Mouse (Mus musculus) olfactory bulb, adult 2 months (tissue): ENCODE data around the gene Sall1. TPM values are rescaled to one million over a fixed set of nuclear protein-coding genes. Genes with fewer than 3 reads are reported as not detected.
A peak's percentile ranks its signal among the peaks of the same experiment; 100 is the strongest.

Experiments
- H3K27ac ChIP-seq: fragments of 200-500 bp; 2 replicates; pipeline ENCODE4 v1.5.1; 2012; ENCODE audit warnings: low read depth, low read length; ENCODE audit not compliant: insufficient read depth
- H3K4me1 ChIP-seq: fragments of 200-500 bp; 2 replicates; pipeline ENCODE4 v1.6.1; 2012; ENCODE audit warnings: low read length; ENCODE audit not compliant: control insufficient read depth, insufficient read depth
- H3K4me3 ChIP-seq: fragments of 200-500 bp; 2 replicates; pipeline ENCODE4 v1.5.1; 2012; ENCODE audit warnings: mild to moderate bottlenecking, low read depth, low read length, moderate library complexity; ENCODE audit not compliant: insufficient read depth
- CTCF ChIP-seq: fragments of 200-500 bp; IDR thresholded peaks from 2 replicates; pipeline ENCODE4 v1.5.1; 2012; ENCODE audit warnings: low read depth, mild to moderate bottlenecking, low read length, moderate library complexity; ENCODE audit not compliant: insufficient read depth
- POLR2A ChIP-seq: fragments of 200-500 bp; IDR thresholded peaks from 2 replicates; pipeline ENCODE4 v1.6.1; 2012; ENCODE audit warnings: mild to moderate bottlenecking, low read depth, low read length, moderate library complexity; ENCODE audit not compliant: insufficient read depth
- WGBS: fragments of 180-500 bp; shearing (Covaris S2); methylation state at CpG from one replicate; pipeline ENCODE4 v1.1.7; 2018; 5-methylcytosine and 5-hydroxymethylcytosine counted together
- polyA plus RNA-seq: library from polyadenylated mRNA; stranded (reverse); fragments of >200 nt; gene quantifications from 2 replicates; pipeline ENCODE4 v1.2.4, GENCODE M21; 2012; ENCODE audit warnings: low replicate concordance; ENCODE audit not compliant: missing spikeins, insufficient read depth, insufficient read length

The Sall1 gene
- polyA plus RNA-seq, 1 experiment: not detected

DNA sequence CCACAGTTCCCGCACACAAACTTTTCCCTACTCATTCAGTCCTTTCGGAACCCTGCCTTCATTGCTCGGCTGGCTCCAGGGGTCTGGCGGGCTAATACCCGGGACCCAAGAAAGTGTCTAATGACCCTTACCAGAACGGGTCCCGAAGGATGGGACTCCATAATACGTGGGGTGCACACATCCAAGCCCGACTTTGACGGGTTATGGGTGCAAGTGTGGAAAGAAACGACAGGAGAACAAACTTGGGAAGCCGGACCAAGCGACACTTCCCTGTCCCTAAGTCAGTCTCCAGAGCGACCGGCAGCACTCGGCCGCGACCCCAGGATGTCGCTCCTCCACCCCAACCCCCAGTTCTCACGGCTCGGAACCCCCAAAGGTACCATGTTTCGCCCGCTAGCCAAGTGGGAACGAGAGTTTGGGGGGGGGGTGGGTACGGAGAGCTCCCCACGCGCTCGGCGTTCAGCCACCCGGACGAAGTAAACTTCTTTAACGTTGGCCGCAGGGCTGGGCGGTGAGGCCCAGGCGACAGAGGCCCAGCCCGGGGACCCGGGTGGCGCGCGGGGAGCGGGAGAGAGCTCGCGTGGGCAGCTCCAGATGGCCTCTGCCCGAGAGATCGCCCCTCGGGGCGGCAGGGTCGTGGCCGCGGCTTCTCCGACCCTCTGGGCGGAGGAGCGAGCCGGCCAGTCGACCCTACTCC lies 2.4 kb downstream of the Sall1 start:
- Histone ChIP-seq H3K4me1 (peaks cover 17% of the 10 kb centered on the region), H3K4me3 (peak overlapping the region; percentile 100), H3K27ac (peak overlapping the region; percentile 99)
- under 1% methylated on average over 55 of the region's 55 CpGs for WGBS
- TF ChIP-seq POLR2A (no peak), CTCF (no peak)

DNA sequence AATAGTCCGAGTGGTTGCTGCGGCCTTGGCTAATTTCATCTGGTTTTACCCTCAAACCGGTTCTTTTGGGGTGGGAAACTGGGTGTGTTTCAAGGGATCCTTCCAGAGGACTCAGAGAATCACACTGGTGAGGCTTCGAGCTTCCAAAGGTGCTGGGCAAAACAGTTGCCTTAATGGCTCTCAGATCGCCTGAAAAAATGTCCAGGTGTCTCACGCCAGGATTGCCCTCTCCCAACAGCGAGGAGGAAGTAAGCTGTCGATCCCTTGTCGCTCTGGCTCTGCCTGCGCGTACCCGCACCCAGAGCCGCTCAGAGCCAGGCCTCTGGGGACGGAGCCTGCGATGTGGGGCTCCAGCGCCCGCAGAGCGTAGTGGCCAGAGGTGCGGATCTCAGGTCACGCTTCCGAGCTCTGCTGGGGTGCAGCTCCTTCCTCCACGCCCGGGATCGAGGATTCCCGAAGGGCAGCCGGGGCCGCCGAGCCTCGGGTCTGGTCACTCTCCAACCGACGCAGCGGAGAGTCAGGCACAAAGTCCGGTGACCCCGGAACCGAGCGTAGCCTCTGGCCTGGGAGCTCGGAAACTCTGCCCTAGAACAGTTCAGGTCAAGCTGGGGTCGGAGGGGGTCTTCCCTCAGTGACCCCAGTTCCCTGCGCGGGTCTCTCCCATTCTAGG lies 3.1 kb downstream of the Sall1 start:
- Histone ChIP-seq H3K27ac (peak overlapping the region; percentile 99), H3K4me1 (peaks cover 11% of the 10 kb centered on the region), H3K4me3 (peak overlapping the region; percentile 100)
- WGBS: 8% methylated on average over 40 of the region's 40 CpGs
- TF ChIP-seq POLR2A: no peak
- TF ChIP-seq CTCF: no peak

DNA sequence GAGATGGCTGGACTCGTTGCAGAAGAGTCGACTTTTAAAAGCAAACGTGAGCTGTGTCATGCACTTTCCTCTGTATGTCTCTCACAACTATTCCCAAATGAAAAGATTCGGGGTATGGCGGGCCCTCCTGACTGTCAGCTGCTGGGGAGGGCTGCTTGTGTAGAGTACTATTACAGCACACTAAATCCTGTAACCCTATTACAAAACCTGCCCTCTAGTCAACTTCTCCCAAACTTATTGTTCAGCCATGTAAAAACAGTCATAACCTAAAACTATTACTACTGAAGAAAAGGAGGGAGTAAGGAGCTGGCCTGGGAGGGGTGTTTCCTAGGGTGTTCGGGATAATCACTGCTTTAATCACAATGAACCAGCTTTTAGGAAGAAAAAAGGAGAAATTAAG lies 4.1 kb downstream of the Sall1 start:
- H3K27ac ChIP-seq: peak overlapping the region; percentile 97
- H3K4me1 ChIP-seq: peaks cover 3% of the 10 kb centered on the region
- TF ChIP-seq POLR2A (no peak), CTCF (no peak)

DNA sequence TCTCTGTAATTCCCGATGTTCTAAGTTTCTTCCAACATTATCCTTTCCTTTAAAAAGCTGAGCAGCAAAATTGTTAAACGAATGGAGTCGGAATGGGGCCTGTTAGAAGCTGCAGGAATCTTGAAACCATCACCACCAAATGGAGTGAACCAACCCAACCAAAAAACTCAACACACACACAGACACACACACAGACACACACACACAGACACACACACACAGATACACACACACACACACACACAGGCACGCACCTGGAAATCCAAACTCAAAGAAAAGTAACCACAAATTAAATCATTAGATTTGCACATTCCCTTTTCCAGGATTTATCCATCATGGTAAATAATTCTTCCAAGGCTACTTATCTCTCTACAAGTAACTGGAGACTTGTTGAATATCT lies 5.0 kb downstream of the Sall1 start:
- Histone ChIP-seq H3K4me3 (peak overlapping the region; percentile 20; the same call in 1 of the 2 replicates), H3K4me1 (no peaks in the 10 kb centered on the region), H3K27ac (peak overlapping the region; percentile 97)
- TF ChIP-seq POLR2A: no peak
- no peak for TF ChIP-seq CTCF
- 31% methylated on average over 4 of the region's 4 CpGs for WGBS

More for the DNA sequence above, 4.1 kb downstream of the Sall1 start:
- 22% methylated on average over 6 of the region's 6 CpGs for WGBS
- H3K4me3 ChIP-seq: peak overlapping the region; percentile 57

DNA sequence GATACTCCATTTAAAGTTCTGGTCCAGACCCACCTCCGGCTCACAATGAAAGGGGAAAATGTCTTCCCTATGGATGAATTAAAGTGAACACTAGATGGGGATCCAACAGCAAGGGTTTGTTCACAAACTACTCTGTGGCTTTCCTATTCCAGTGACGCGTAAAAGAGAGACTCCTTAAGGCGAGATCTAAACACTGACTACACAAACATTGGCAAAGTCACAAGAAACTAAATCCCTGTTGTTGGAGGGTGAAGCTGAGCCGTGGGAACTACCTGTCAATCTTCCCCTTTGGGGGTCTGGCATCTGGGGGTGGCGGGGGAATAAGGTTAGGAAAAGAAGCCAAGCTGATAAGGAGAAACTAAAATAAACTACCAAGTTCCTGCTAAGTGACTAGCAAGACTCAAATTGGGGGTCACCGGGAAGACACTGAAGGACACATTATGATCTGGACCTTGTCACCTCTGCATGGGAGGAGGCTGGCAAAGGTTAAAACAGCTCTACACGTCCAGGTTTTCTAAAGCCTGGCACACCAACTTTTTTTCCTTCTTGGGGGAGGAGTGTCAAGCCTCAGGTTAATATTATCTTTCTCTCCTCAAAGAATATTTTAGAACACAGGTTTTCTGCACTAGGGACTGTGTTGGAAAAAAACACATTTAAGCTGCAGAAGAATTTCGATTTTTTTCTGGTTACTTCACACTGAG lies 6.3 kb downstream of the Sall1 start:
- WGBS: 9% methylated on average over 9 of the region's 9 CpGs
- Histone ChIP-seq H3K4me3 (peak overlapping the region; percentile 49), H3K27ac (peak overlapping the region; percentile 97), H3K4me1 (peaks cover 8% of the 10 kb centered on the region; the same call in 1 of the 2 replicates)
- TF ChIP-seq CTCF: no peak
- TF ChIP-seq POLR2A: no peak

DNA sequence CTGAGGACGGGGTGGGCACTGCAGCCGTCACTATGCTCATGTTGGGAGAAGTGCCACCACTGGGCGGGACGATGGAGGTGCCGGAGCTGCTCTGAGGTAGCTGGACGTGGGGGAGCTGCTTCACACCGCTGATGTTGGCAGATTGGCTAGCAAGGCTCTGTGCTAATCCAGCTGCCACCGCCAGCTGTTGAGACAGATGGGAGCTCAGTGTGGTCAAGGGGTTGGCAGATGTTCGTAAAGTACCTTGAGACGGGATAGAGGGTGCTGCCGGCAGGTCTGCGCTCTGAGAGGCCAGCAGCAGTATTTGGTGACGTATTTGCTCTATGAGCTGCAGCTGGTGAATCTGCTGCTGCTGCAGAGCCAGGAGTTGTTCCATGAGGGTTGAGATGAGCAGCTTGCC lies 11.6 kb downstream of the Sall1 start:
- WGBS: 45% methylated on average over 13 of the region's 13 CpGs
- no peak for TF ChIP-seq POLR2A
- no peak for TF ChIP-seq CTCF
- peak overlapping the region; percentile 63 for H3K27ac ChIP-seq
- peaks cover 45% of the 10 kb centered on the region for H3K4me1 ChIP-seq
- H3K4me3 ChIP-seq: peak overlapping the region; percentile 33

DNA sequence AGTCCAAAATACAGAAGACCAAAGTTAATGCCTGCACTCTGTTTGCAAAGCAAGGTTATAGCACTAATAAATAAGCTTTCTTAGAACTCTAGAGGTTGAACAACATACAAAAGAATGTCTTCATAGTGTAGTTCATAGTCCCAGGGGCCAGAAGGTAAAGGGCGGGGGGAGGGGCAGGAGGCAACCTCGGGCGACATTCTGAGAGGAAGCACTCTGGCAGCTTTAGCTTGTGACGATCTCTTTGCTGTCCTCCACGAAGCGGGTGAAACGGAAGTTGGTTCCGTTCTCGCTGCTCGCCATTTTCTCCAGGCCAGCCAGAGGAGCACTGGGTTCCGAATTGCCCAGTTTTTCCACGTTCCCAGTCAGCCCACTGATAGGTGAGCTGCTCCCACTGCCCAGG lies 15.8 kb downstream of the Sall1 start:
- TF ChIP-seq POLR2A (no peak), CTCF (no peak)
- H3K4me3 ChIP-seq: peak overlapping the region; percentile 9
- H3K27ac ChIP-seq: peak overlapping the region; percentile 63
- peaks cover 55% of the 10 kb centered on the region for H3K4me1 ChIP-seq
- 45% methylated on average over 12 of the region's 12 CpGs for WGBS

DNA sequence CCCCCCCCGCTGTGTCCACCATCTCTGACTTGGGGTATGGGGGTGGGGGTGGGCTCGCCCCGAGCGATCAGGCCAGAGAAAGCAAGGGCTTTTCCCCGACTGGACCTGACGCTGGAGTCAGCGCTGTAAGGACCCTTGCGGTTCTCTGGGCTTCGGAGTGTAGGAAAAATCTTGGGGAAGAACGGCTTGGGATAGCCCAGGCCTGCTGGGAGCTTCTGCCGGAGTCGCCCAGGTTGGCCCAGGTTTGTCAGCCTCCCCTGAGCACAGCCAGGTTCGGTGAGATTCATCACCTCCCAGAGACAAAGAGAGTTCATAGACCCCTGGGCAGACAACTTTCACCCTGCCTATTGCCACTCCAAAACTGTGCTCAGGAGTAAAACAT lies 17.8 kb downstream of the Sall1 start:
- Histone ChIP-seq H3K27ac (peak overlapping the region; percentile 39), H3K4me1 (peaks cover 34% of the 10 kb centered on the region), H3K4me3 (no peak overlapping the region)
- no peak for TF ChIP-seq POLR2A
- TF ChIP-seq CTCF: no peak
- WGBS: 46% methylated on average over 13 of the region's 13 CpGs
